Mouse (Mus musculus) brown adipose tissue, adult 24 weeks (tissue): ENCODE results near the gene Chst8. TPM values are rescaled to one million over a fixed set of nuclear protein-coding genes. Genes with fewer than 3 reads are reported as not detected.
A peak's percentile ranks its signal among the peaks of the same experiment; 100 is the strongest.

Experiments used
- H3K27ac ChIP-seq: fragments of 200-500 bp; replicated peaks from 2 replicates; pipeline ENCODE4 v1.5.1; 2012; ENCODE audit warnings: low read depth, mild to moderate bottlenecking, low read length
- H3K4me1 ChIP-seq: fragments of 200-500 bp; 2 replicates; pipeline ENCODE4 v1.6.1; 2012; ENCODE audit warnings: low read length, mixed read lengths; ENCODE audit not compliant: control insufficient read depth, insufficient read depth, insufficient read length
- H3K4me3 ChIP-seq: fragments of 200-500 bp; 2 replicates; pipeline ENCODE4 v1.5.1; 2012; ENCODE audit warnings: low read depth, mild to moderate bottlenecking, low read length, moderate library complexity; ENCODE audit not compliant: insufficient read depth
- polyA plus RNA-seq: library from polyadenylated mRNA; stranded (reverse); fragments of >200 nt; gene quantifications from 2 replicates; pipeline ENCODE4 v1.2.4, GENCODE M21; 2012; ENCODE audit not compliant: missing spikeins, insufficient read depth, insufficient read length

The Chst8 gene
- polyA plus RNA-seq, 1 experiment: 2.0 TPM

GRCm38 (mm10) chr7:34781217-34781616, 31.3 kb downstream of the Chst8 start:
- Histone ChIP-seq H3K4me1 (no peaks in the 10 kb centered on the region), H3K4me3 (no peak overlapping the region), H3K27ac (no peak overlapping the region)

GRCm38 (mm10) chr7:34778426-34778825, 34.1 kb downstream of the Chst8 start:
- Histone ChIP-seq H3K4me1 (no peaks in the 10 kb centered on the region), H3K27ac (no peak overlapping the region), H3K4me3 (no peak overlapping the region)

- Histone ChIP-seq H3K27ac (no peak overlapping the region), H3K4me3 (no peak overlapping the region), H3K4me1 (no peaks in the 10 kb centered on the region)
Measured at GRCm38 (mm10) chr7:34775659-34776058, 36.9 kb downstream of the Chst8 start.

- Histone ChIP-seq H3K27ac (no peak overlapping the region), H3K4me1 (no peaks in the 10 kb centered on the region), H3K4me3 (no peak overlapping the region)
Measured at GRCm38 (mm10) chr7:34774947-34775346, 37.6 kb downstream of the Chst8 start.

- H3K27ac ChIP-seq: no peak overlapping the region
- no peak overlapping the region for H3K4me3 ChIP-seq
- H3K4me1 ChIP-seq: no peaks in the 10 kb centered on the region
Measured at GRCm38 (mm10) chr7:34774020-34774419, 38.5 kb downstream of the Chst8 start.

- no peak overlapping the region for H3K4me3 ChIP-seq
- no peak overlapping the region for H3K27ac ChIP-seq
Measured at GRCm38 (mm10) chr7:34773309-34773708, 39.2 kb downstream of the Chst8 start.

GRCm38 (mm10) chr7:34769531-34769930, 43.0 kb downstream of the Chst8 start:
- no peaks in the 10 kb centered on the region for H3K4me1 ChIP-seq
- H3K4me3 ChIP-seq: no peak overlapping the region
- no peak overlapping the region for H3K27ac ChIP-seq

More at GRCm38 (mm10) chr7:34773309-34773708, 39.2 kb downstream of the Chst8 start:
- no peaks in the 10 kb centered on the region for H3K4me1 ChIP-seq

GRCm38 (mm10) chr7:34764250-34765148, 48.0 kb downstream of the Chst8 start:
- no peak overlapping the region for H3K27ac ChIP-seq
- H3K4me1 ChIP-seq: no peaks in the 10 kb centered on the region

GRCm38 (mm10) chr7:34759378-34759822, 53.1 kb downstream of the Chst8 start:
- Histone ChIP-seq H3K4me1 (peaks cover 2% of the 10 kb centered on the region; the same call in 1 of the 2 replicates), H3K27ac (no peak overlapping the region)

More at GRCm38 (mm10) chr7:34764250-34765148, 48.0 kb downstream of the Chst8 start:
- no peak overlapping the region for H3K4me3 ChIP-seq

GRCm38 (mm10) chr7:34758721-34759120, 53.8 kb downstream of the Chst8 start:
- H3K27ac ChIP-seq: no peak overlapping the region

More at GRCm38 (mm10) chr7:34759378-34759822, 53.1 kb downstream of the Chst8 start:
- no peak overlapping the region for H3K4me3 ChIP-seq

GRCm38 (mm10) chr7:34757513-34757912, 55.0 kb downstream of the Chst8 start:
- no peak overlapping the region for H3K27ac ChIP-seq
- peaks cover 6% of the 10 kb centered on the region for H3K4me1 ChIP-seq
- no peak overlapping the region for H3K4me3 ChIP-seq

More at GRCm38 (mm10) chr7:34758721-34759120, 53.8 kb downstream of the Chst8 start:
- Histone ChIP-seq H3K4me3 (no peak overlapping the region), H3K4me1 (peaks cover 2% of the 10 kb centered on the region; the same call in 1 of the 2 replicates)

- Histone ChIP-seq H3K4me3 (no peak overlapping the region), H3K27ac (no peak overlapping the region; the same call in 1 of the 2 replicates), H3K4me1 (peaks cover 7% of the 10 kb centered on the region)
Measured at GRCm38 (mm10) chr7:34753140-34753886, 59.2 kb downstream of the Chst8 start.

GRCm38 (mm10) chr7:34752151-34752762, 60.3 kb downstream of the Chst8 start:
- Histone ChIP-seq H3K27ac (peak overlapping the region; percentile 84), H3K4me1 (peaks cover 7% of the 10 kb centered on the region), H3K4me3 (no peak overlapping the region)

GRCm38 (mm10) chr7:34750350-34750749, 62.2 kb downstream of the Chst8 start:
- peaks cover 11% of the 10 kb centered on the region for H3K4me1 ChIP-seq
- no peak overlapping the region for H3K4me3 ChIP-seq
- H3K27ac ChIP-seq: no peak overlapping the region

- H3K27ac ChIP-seq: no peak overlapping the region
Measured at GRCm38 (mm10) chr7:34749753-34750152, 62.8 kb downstream of the Chst8 start.

More at GRCm38 (mm10) chr7:34749753-34750152, 62.8 kb downstream of the Chst8 start:
- H3K4me3 ChIP-seq: no peak overlapping the region
- H3K4me1 ChIP-seq: peaks cover 11% of the 10 kb centered on the region
